Mouse (Mus musculus): Measurements from ENCODE around the gene Rasgrp2. TPM values are rescaled to one million over a fixed set of nuclear protein-coding genes. Genes with fewer than 3 reads are reported as not detected.

The Rasgrp2 gene
- polyA plus RNA-seq, 1 experiment: 1,280 TPM

- Histone ChIP-seq H3K27ac (ENCODE audit: control insufficient read depth, insufficient read depth, low read depth, low read length, poor library complexity) (no peak overlapping the region), H3K4me1 (ENCODE audit: control insufficient read depth, insufficient read depth, low read length) (no peaks in the 10 kb centered on the region), H3K4me3 (replicated peaks; ENCODE audit: control insufficient read depth, low read depth, low read length) (no peak overlapping the region)
- 73% methylated on average over 2 of the region's 2 CpGs for WGBS
- TF ChIP-seq CTCF (IDR thresholded peaks at IDR 0.05; ENCODE audit: control insufficient read depth, insufficient read depth, low read length) (no peak), POLR2A (IDR thresholded peaks at IDR 0.05; ENCODE audit: borderline replicate concordance, control insufficient read depth, low read depth, low read length) (no peak)
Observed at GRCm38 (mm10) chr19:6376643-6377042, 22.5 kb upstream of the Rasgrp2 start.

- H3K27ac ChIP-seq (ENCODE audit: control insufficient read depth, insufficient read depth, low read depth, low read length, poor library complexity): no peak overlapping the region
- H3K4me3 ChIP-seq (replicated peaks; ENCODE audit: control insufficient read depth, low read depth, low read length): no peak overlapping the region
- WGBS: 90% methylated on average over 11 of the region's 11 CpGs
- TF ChIP-seq POLR2A (IDR thresholded peaks at IDR 0.05; ENCODE audit: borderline replicate concordance, control insufficient read depth, low read depth, low read length) (no peak), CTCF (IDR thresholded peaks at IDR 0.05; ENCODE audit: control insufficient read depth, insufficient read depth, low read length) (no peak)
- no peaks in the 10 kb centered on the region for H3K4me1 ChIP-seq (ENCODE audit: control insufficient read depth, insufficient read depth, low read length)
Observed at GRCm38 (mm10) chr19:6377327-6378040, 21.7 kb upstream of the Rasgrp2 start.

GRCm38 (mm10) chr19:6380411-6381166 lies 18.6 kb upstream of the Rasgrp2 start:
- 94% methylated on average over 9 of the region's 9 CpGs for WGBS
- Histone ChIP-seq H3K27ac (ENCODE audit: control insufficient read depth, insufficient read depth, low read depth, low read length, poor library complexity) (no peak overlapping the region), H3K4me1 (ENCODE audit: control insufficient read depth, insufficient read depth, low read length) (peaks cover 1% of the 10 kb centered on the region; the same call in 1 of the 2 replicates), H3K4me3 (replicated peaks; ENCODE audit: control insufficient read depth, low read depth, low read length) (no peak overlapping the region)
- TF ChIP-seq POLR2A (IDR thresholded peaks at IDR 0.05; ENCODE audit: borderline replicate concordance, control insufficient read depth, low read depth, low read length): no peak
- no peak for TF ChIP-seq CTCF (IDR thresholded peaks at IDR 0.05; ENCODE audit: control insufficient read depth, insufficient read depth, low read length)

- TF ChIP-seq POLR2A (IDR thresholded peaks at IDR 0.05; ENCODE audit: borderline replicate concordance, control insufficient read depth, low read depth, low read length) (no peak), CTCF (IDR thresholded peaks at IDR 0.05; ENCODE audit: control insufficient read depth, insufficient read depth, low read length) (no peak)
- H3K4me1 ChIP-seq (ENCODE audit: control insufficient read depth, insufficient read depth, low read length): peaks cover 1% of the 10 kb centered on the region; the same call in 1 of the 2 replicates
- H3K27ac ChIP-seq (ENCODE audit: control insufficient read depth, insufficient read depth, low read depth, low read length, poor library complexity): no peak overlapping the region
- H3K4me3 ChIP-seq (replicated peaks; ENCODE audit: control insufficient read depth, low read depth, low read length): no peak overlapping the region
- 90% methylated on average over 5 of the region's 5 CpGs for WGBS
Observed at GRCm38 (mm10) chr19:6381238-6381637, 17.9 kb upstream of the Rasgrp2 start.

GRCm38 (mm10) chr19:6382323-6382924 lies 16.7 kb upstream of the Rasgrp2 start:
- Histone ChIP-seq H3K4me1 (ENCODE audit: control insufficient read depth, insufficient read depth, low read length) (peaks cover 1% of the 10 kb centered on the region; the same call in 1 of the 2 replicates), H3K27ac (ENCODE audit: control insufficient read depth, insufficient read depth, low read depth, low read length, poor library complexity) (no peak overlapping the region), H3K4me3 (replicated peaks; ENCODE audit: control insufficient read depth, low read depth, low read length) (no peak overlapping the region)
- TF ChIP-seq POLR2A (IDR thresholded peaks at IDR 0.05; ENCODE audit: borderline replicate concordance, control insufficient read depth, low read depth, low read length) (no peak), CTCF (IDR thresholded peaks at IDR 0.05; ENCODE audit: control insufficient read depth, insufficient read depth, low read length) (no peak)
- whole genome bisulfite sequencing: 32% methylated on average over 4 of the region's 4 CpGs

- TF ChIP-seq CTCF (IDR thresholded peaks at IDR 0.05; ENCODE audit: control insufficient read depth, insufficient read depth, low read length) (no peak), POLR2A (IDR thresholded peaks at IDR 0.05; ENCODE audit: borderline replicate concordance, control insufficient read depth, low read depth, low read length) (no peak)
- WGBS: 22% methylated on average over 5 of the region's 5 CpGs
- Histone ChIP-seq H3K4me3 (replicated peaks; ENCODE audit: control insufficient read depth, low read depth, low read length) (no peak overlapping the region), H3K4me1 (ENCODE audit: control insufficient read depth, insufficient read depth, low read length) (peaks cover 1% of the 10 kb centered on the region; the same call in 1 of the 2 replicates), H3K27ac (ENCODE audit: control insufficient read depth, insufficient read depth, low read depth, low read length, poor library complexity) (no peak overlapping the region)
Observed at GRCm38 (mm10) chr19:6383470-6383869, 15.7 kb upstream of the Rasgrp2 start.

- peaks cover 1% of the 10 kb centered on the region; the same call in 1 of the 2 replicates for H3K4me1 ChIP-seq (ENCODE audit: control insufficient read depth, insufficient read depth, low read length)
- WGBS: 10% methylated on average over 7 of the region's 7 CpGs
- no peak within 1 kb of the TSS for H3K27ac ChIP-seq (ENCODE audit: control insufficient read depth, insufficient read depth, low read depth, low read length, poor library complexity)
- no peak within 1 kb of the TSS for H3K4me3 ChIP-seq (replicated peaks; ENCODE audit: control insufficient read depth, low read depth, low read length)
- TF ChIP-seq POLR2A (IDR thresholded peaks at IDR 0.05; ENCODE audit: borderline replicate concordance, control insufficient read depth, low read depth, low read length): no peak
- no peak for TF ChIP-seq CTCF (IDR thresholded peaks at IDR 0.05; ENCODE audit: control insufficient read depth, insufficient read depth, low read length)
Observed at GRCm38 (mm10) chr19:6384128-6384527, 15.0 kb upstream of the Rasgrp2 start, which contains the start of gene Pygm. TSS of gene Pygm (plus strand) at chr19:6384399.

GRCm38 (mm10) chr19:6384954-6385353 lies 14.2 kb upstream of the Rasgrp2 start:
- peaks cover 6% of the 10 kb centered on the region for H3K4me1 ChIP-seq (ENCODE audit: control insufficient read depth, insufficient read depth, low read length)
- 62% methylated on average over 11 of the region's 11 CpGs for WGBS
- no peak overlapping the region for H3K27ac ChIP-seq (ENCODE audit: control insufficient read depth, insufficient read depth, low read depth, low read length, poor library complexity)
- H3K4me3 ChIP-seq (replicated peaks; ENCODE audit: control insufficient read depth, low read depth, low read length): no peak overlapping the region
- TF ChIP-seq CTCF (IDR thresholded peaks at IDR 0.05; ENCODE audit: control insufficient read depth, insufficient read depth, low read length) (no peak), POLR2A (IDR thresholded peaks at IDR 0.05; ENCODE audit: borderline replicate concordance, control insufficient read depth, low read depth, low read length) (no peak)

Data from bone marrow, adult 2 months (tissue).